8 mouse cellular contexts compared by ENCODE assay signal in the genomic region with DNA sequence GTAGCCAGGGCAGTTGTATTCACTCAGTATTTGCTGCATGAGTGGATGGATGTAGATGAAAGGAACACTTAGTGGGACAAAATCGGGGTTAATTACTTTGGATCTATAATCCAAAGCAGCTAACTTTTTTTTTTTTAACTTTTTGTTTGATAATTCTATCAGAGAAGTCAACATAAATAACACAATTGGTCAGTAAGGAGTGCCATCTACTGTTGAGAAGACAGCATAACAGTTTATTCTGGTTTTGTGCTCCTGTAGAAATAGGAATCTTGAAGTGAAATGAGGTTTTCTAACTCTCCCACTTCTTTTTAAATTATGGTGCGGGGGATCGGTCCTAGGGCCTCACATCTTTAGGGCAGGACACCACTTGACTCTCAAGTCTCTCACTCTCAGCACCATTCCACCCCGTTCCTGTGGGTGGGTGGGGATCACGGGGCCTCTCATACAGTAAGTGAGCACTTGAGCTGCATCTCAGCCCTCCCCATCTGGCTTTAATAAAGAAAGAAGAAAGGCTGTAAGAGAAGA.
A peak's percentile ranks its signal among the peaks of the same experiment; 100 is the strongest.
DNase-seq lines count a peak whose midpoint lies in the region; ATAC-seq and TF ChIP-seq lines count a peak whose summit lies in the region.
"Had no signal": no experiment of that assay in that cellular context is flagged by ENCODE, and none has a peak within 500 bp of the region (broad histone marks: within the 10 kb centered on the region; RNA-seq: fewer than 3 reads in every experiment).

No protein-coding gene starts in this region.

- peak; percentile 66 for TF ChIP-seq CTCF in hindbrain, postnatal 0 days (IDR thresholded peaks at IDR 0.05; ENCODE audit: low read depth)

- H3K4me1 ChIP-seq in hindbrain, postnatal 0 days (ENCODE audit: insufficient read depth, low read length) = no peaks in the 10 kb centered on the region
- H3K4me1 ChIP-seq in hindbrain, embryonic 10.5 days (replicated peaks) = no peaks in the 10 kb centered on the region

- no peak overlapping the region for H3K4me2 ChIP-seq in hindbrain, postnatal 0 days (ENCODE audit: low read depth, low read length)

- WGBS in hindbrain, postnatal 0 days = 65% methylated on average over 5 of the region's 5 CpGs
- 53% methylated on average over 5 of the region's 5 CpGs for WGBS in hindbrain, embryonic 10.5 days

- no peaks in the 10 kb centered on the region for H3K36me3 ChIP-seq in hindbrain, postnatal 0 days (ENCODE audit: insufficient read depth, low read length)
- H3K36me3 ChIP-seq in hindbrain, embryonic 10.5 days = no peaks in the 10 kb centered on the region

- no peak overlapping the region for H3K27ac ChIP-seq in hindbrain, postnatal 0 days
- H3K27ac ChIP-seq in hindbrain, embryonic 10.5 days = no peak overlapping the region

- H3K27me3 ChIP-seq in hindbrain, postnatal 0 days (ENCODE audit: insufficient read depth, low read length) = no peaks in the 10 kb centered on the region
- no peaks in the 10 kb centered on the region for H3K27me3 ChIP-seq in hindbrain, embryonic 10.5 days (ENCODE audit: insufficient read depth, poor library complexity, severe bottlenecking)

- no peak overlapping the region for H3K9ac ChIP-seq in hindbrain, postnatal 0 days (replicated peaks; ENCODE audit: low read length)

- DNase-seq in hindbrain, postnatal 0 days (ENCODE audit: low spot score) = peak; percentile 60
- DNase-seq in hindbrain, embryonic 10.5 days (ENCODE audit: low spot score) = no peak
- peak; percentile 70 for DNase-seq in 416B (ENCODE audit: low read depth)
- peak; percentile 18 for DNase-seq in ES-CJ7 (ENCODE audit: low read depth, low spot score)
- DNase-seq in neural tube, embryonic 10.5 days (ENCODE audit: extremely low spot score, low spot score) = no peak
- no peak for DNase-seq in gastrocnemius, postnatal 4 days (ENCODE audit: low spot score in 2 of 2)
- DNase-seq: adrenal gland, postnatal 10 days had no signal

- no peak for ATAC-seq in hindbrain, postnatal 0 days
- ATAC-seq in inflammation-experienced regulatory T-cells, adult 6 months = peak; percentile 21

- H3K4me3 ChIP-seq in hindbrain, postnatal 0 days (ENCODE audit: low read length) = no peak overlapping the region
- no peak overlapping the region for H3K4me3 ChIP-seq in hindbrain, embryonic 10.5 days

- no peaks in the 10 kb centered on the region for H3K9me3 ChIP-seq in hindbrain, postnatal 0 days (ENCODE audit: low read length)
- no peaks in the 10 kb centered on the region for H3K9me3 ChIP-seq in hindbrain, embryonic 10.5 days

Comparison
In these comparisons a context has a peak if more than half of its experiments do, and no peak if none do; other contexts are left out.
1. DNase-seq: peak in hindbrain, postnatal 0 days (single experiment), 416B (single experiment) and ES-CJ7 (single experiment); none in hindbrain, embryonic 10.5 days (single experiment), neural tube, embryonic 10.5 days (single experiment) and gastrocnemius, postnatal 4 days (0 of 2).